Mouse (Mus musculus): ENCODE data around the gene Tnik.

The Tnik gene

GRCm38 (mm10) chr3:28626816-28627215 is 363.8 kb downstream of the Tnik start:
- no peak for DNase-seq (ENCODE audit: low spot score)

GRCm38 (mm10) chr3:28636778-28637177 is 373.8 kb downstream of the Tnik start:
- DNase-seq (ENCODE audit: low spot score), result no peak

GRCm38 (mm10) chr3:28638957-28639356 is 375.9 kb downstream of the Tnik start:
- DNase-seq (ENCODE audit: low spot score), result peak; percentile 32

- no peak for DNase-seq (ENCODE audit: low spot score)
Observed at GRCm38 (mm10) chr3:28643252-28643947, 380.4 kb downstream of the Tnik start.

GRCm38 (mm10) chr3:28652574-28652973 is 389.6 kb downstream of the Tnik start:
- DNase-seq (ENCODE audit: low spot score), result no peak

- DNase-seq (ENCODE audit: low spot score), result no peak
Observed at GRCm38 (mm10) chr3:28653043-28653442, 390.0 kb downstream of the Tnik start.

GRCm38 (mm10) chr3:28654740-28655139 is 391.7 kb downstream of the Tnik start:
- no peak for DNase-seq (ENCODE audit: low spot score)

GRCm38 (mm10) chr3:28658349-28658748 is 395.3 kb downstream of the Tnik start:
- DNase-seq (ENCODE audit: low spot score), result no peak

GRCm38 (mm10) chr3:28680851-28681250 is 417.8 kb downstream of the Tnik start:
- no peak for DNase-seq (ENCODE audit: low spot score)

- DNase-seq (ENCODE audit: low spot score), result no peak
Observed at GRCm38 (mm10) chr3:28681866-28682265, 418.9 kb downstream of the Tnik start.

GRCm38 (mm10) chr3:28682411-28682810 is 419.4 kb downstream of the Tnik start:
- DNase-seq (ENCODE audit: low spot score), result no peak

GRCm38 (mm10) chr3:28685510-28685909 is 422.5 kb downstream of the Tnik start:
- DNase-seq (ENCODE audit: low spot score), result no peak

- no peak for DNase-seq (ENCODE audit: low spot score)
Observed at GRCm38 (mm10) chr3:28694811-28695210, 431.8 kb downstream of the Tnik start.

- no peak for DNase-seq (ENCODE audit: low spot score)
Observed at GRCm38 (mm10) chr3:28695608-28696007, 432.6 kb downstream of the Tnik start.

GRCm38 (mm10) chr3:28696162-28696561 is 433.1 kb downstream of the Tnik start:
- DNase-seq (ENCODE audit: low spot score), result no peak

GRCm38 (mm10) chr3:28697797-28698196 is 434.8 kb downstream of the Tnik start, which contains the start of gene Slc2a2:
Gene Slc2a2, plus strand, starts transcription at chr3:28697903.
- DNase-seq (ENCODE audit: low spot score), result no peak

GRCm38 (mm10) chr3:28699601-28700000 is 436.6 kb downstream of the Tnik start:
- DNase-seq (ENCODE audit: low spot score), result no peak

GRCm38 (mm10) chr3:28705522-28706137 is 442.6 kb downstream of the Tnik start:
- no peak for DNase-seq (ENCODE audit: low spot score)

GRCm38 (mm10) chr3:28706736-28707135 is 443.7 kb downstream of the Tnik start:
- DNase-seq (ENCODE audit: low spot score), result no peak

- DNase-seq (ENCODE audit: low spot score), result no peak
Observed at GRCm38 (mm10) chr3:28709740-28710139, 446.7 kb downstream of the Tnik start.

- DNase-seq (ENCODE audit: low spot score), result no peak
Observed at GRCm38 (mm10) chr3:28713913-28714698, 451.1 kb downstream of the Tnik start.

- no peak for DNase-seq (ENCODE audit: low spot score)
Observed at GRCm38 (mm10) chr3:28718521-28718920, 455.5 kb downstream of the Tnik start.

GRCm38 (mm10) chr3:28721218-28721617 is 458.2 kb downstream of the Tnik start:
- no peak for DNase-seq (ENCODE audit: low spot score)

Data from left cerebral cortex, adult 11 months (tissue).